Mouse (Mus musculus) stomach, postnatal 0 days (tissue): Measurements from ENCODE around the gene Fibcd1.

Experiments
- CTCF ChIP-seq: IDR thresholded peaks from 2 replicates; pipeline ENCODE4 v1.5.1; 2016; ENCODE audit warnings: antibody characterized with exemption, low read depth, mild to moderate bottlenecking, moderate library complexity
- EP300 ChIP-seq: optimal IDR thresholded peaks from 2 replicates; pipeline ENCODE3; 2016; ENCODE audit warnings: antibody characterized with exemption

- peak; percentile 74 for TF ChIP-seq CTCF
- TF ChIP-seq EP300: no peak
Observed at GRCm38 (mm10) chr2:31884806-31885205, 39.0 kb upstream of the Fibcd1 start.
